Mouse (Mus musculus): ENCODE measurements around the gene Lcor. TPM values are rescaled to one million over a fixed set of nuclear protein-coding genes. Genes with fewer than 3 reads are reported as not detected.

Gene Lcor
- total RNA-seq, 2 experiments from 2014 or later = 10.5 to 16.4 TPM

- ATAC-seq (replicated peaks; ENCODE audit: poor library complexity, severe bottlenecking) = no peak
Observed at GRCm38 (mm10) chr19:41557491-41557890, 75.1 kb downstream of the Lcor start.

- no peak for ATAC-seq (replicated peaks; ENCODE audit: poor library complexity, severe bottlenecking)
Observed at GRCm38 (mm10) chr19:41558891-41559486, 76.6 kb downstream of the Lcor start.

GRCm38 (mm10) chr19:41560856-41561255, 78.4 kb downstream of the Lcor start:
- ATAC-seq (replicated peaks; ENCODE audit: poor library complexity, severe bottlenecking) = no peak

- no peak for ATAC-seq (replicated peaks; ENCODE audit: poor library complexity, severe bottlenecking)
Observed at GRCm38 (mm10) chr19:41568791-41569190, 86.4 kb downstream of the Lcor start.

- ATAC-seq (replicated peaks; ENCODE audit: poor library complexity, severe bottlenecking) = no peak
Observed at GRCm38 (mm10) chr19:41573700-41574099, 91.3 kb downstream of the Lcor start.

- no peak for ATAC-seq (replicated peaks; ENCODE audit: poor library complexity, severe bottlenecking)
Observed at GRCm38 (mm10) chr19:41577576-41577975, 95.1 kb downstream of the Lcor start.

- no peak for ATAC-seq (replicated peaks; ENCODE audit: poor library complexity, severe bottlenecking)
Observed at GRCm38 (mm10) chr19:41579311-41579920, 97.0 kb downstream of the Lcor start.

GRCm38 (mm10) chr19:41581706-41582420, 99.4 kb downstream of the Lcor start, which contains the start of gene Gm340:
Gene Gm340, plus strand, starts transcription at chr19:41582370.
- ATAC-seq (replicated peaks; ENCODE audit: poor library complexity, severe bottlenecking) = no peak

- ATAC-seq (replicated peaks; ENCODE audit: poor library complexity, severe bottlenecking) = no peak
Observed at GRCm38 (mm10) chr19:41582918-41583514, 100.6 kb downstream of the Lcor start.

GRCm38 (mm10) chr19:41586752-41587151, 104.3 kb downstream of the Lcor start:
- ATAC-seq (replicated peaks; ENCODE audit: poor library complexity, severe bottlenecking) = no peak

GRCm38 (mm10) chr19:41587431-41588222, 105.2 kb downstream of the Lcor start:
- ATAC-seq (replicated peaks; ENCODE audit: poor library complexity, severe bottlenecking) = no peak

- no peak for ATAC-seq (replicated peaks; ENCODE audit: poor library complexity, severe bottlenecking)
Observed at GRCm38 (mm10) chr19:41589026-41589425, 106.6 kb downstream of the Lcor start.

GRCm38 (mm10) chr19:41589681-41590080, 107.2 kb downstream of the Lcor start:
- no peak for ATAC-seq (replicated peaks; ENCODE audit: poor library complexity, severe bottlenecking)

GRCm38 (mm10) chr19:41591808-41592207, 109.4 kb downstream of the Lcor start:
- ATAC-seq (replicated peaks; ENCODE audit: poor library complexity, severe bottlenecking) = no peak

- ATAC-seq (replicated peaks; ENCODE audit: poor library complexity, severe bottlenecking) = peak; percentile 88
Observed at GRCm38 (mm10) chr19:41597170-41597894, 114.9 kb downstream of the Lcor start.

GRCm38 (mm10) chr19:41600647-41601046, 118.2 kb downstream of the Lcor start:
- peak; percentile 34 for ATAC-seq (replicated peaks; ENCODE audit: poor library complexity, severe bottlenecking)

- ATAC-seq (replicated peaks; ENCODE audit: poor library complexity, severe bottlenecking) = no peak
Observed at GRCm38 (mm10) chr19:41606208-41606987, 124.0 kb downstream of the Lcor start.

- ATAC-seq (replicated peaks; ENCODE audit: poor library complexity, severe bottlenecking) = no peak
Observed at GRCm38 (mm10) chr19:41611683-41612082, 129.2 kb downstream of the Lcor start.
